Comparison of ENCODE assay signal across 8 mouse cellular contexts in the genomic region with DNA sequence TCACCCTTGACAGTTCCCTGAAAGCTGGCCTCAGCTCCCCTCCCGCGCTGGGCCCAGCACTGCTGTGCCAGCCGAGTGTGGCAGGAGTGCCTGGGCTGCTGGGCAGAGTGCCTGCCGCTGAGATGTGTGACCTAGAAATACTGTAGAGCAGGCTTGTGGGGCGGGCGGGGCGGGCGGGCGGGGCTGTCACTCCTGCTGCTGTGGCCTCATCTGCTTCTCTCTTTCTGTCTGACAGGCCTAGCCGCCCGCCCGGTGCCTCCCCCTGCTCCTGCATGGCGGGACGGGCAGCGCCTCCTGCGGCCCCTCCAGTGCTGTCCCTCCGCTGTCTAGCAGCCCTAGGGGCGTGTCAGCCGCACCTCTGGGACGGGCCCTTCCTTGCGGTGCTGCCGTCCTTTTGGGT. TPM values are rescaled to one million over a fixed set of nuclear protein-coding genes. Genes with fewer than 3 reads are reported as not detected.
A peak's percentile ranks its signal among the peaks of the same experiment; 100 is the strongest.
DNase-seq lines count a peak whose midpoint lies in the region; ATAC-seq and TF ChIP-seq lines count a peak whose summit lies in the region.

No protein-coding gene starts in this region.

- no peaks in the 10 kb centered on the region for H3K9me3 ChIP-seq in kidney, embryonic 15.5 days (replicated peaks)
- no peaks in the 10 kb centered on the region for H3K9me3 ChIP-seq in stomach, postnatal 0 days (ENCODE audit: control insufficient read depth, low read length)

- no peak for TF ChIP-seq EP300 in stomach, postnatal 0 days (optimal IDR thresholded peaks at IDR 0.05)

- H3K27me3 ChIP-seq in kidney, embryonic 15.5 days: no peaks in the 10 kb centered on the region
- no peaks in the 10 kb centered on the region for H3K27me3 ChIP-seq in stomach, postnatal 0 days (ENCODE audit: control insufficient read depth, insufficient read depth, low read length)

- H3K36me3 ChIP-seq in kidney, embryonic 15.5 days: peaks cover 98% of the 10 kb centered on the region
- H3K36me3 ChIP-seq in stomach, postnatal 0 days (ENCODE audit: control insufficient read depth, insufficient read depth, low read length): peaks cover 27% of the 10 kb centered on the region

- no peak overlapping the region for H3K4me2 ChIP-seq in kidney, embryonic 15.5 days
- H3K4me2 ChIP-seq in stomach, postnatal 0 days (replicated peaks; ENCODE audit: low read depth): no peak overlapping the region

- no peak overlapping the region for H3K4me3 ChIP-seq in kidney, embryonic 15.5 days (replicated peaks)
- H3K4me3 ChIP-seq in stomach, postnatal 0 days (ENCODE audit: low read depth, low read length): no peak overlapping the region

- H3K4me1 ChIP-seq in kidney, embryonic 15.5 days: 0 out of 2 replicates have a peak, but pooled peaks cover 3% of the 10 kb centered on the region
- H3K4me1 ChIP-seq in stomach, postnatal 0 days (replicated peaks; ENCODE audit: control insufficient read depth, insufficient read depth): no peaks in the 10 kb centered on the region

- H3K9ac ChIP-seq in kidney, embryonic 15.5 days: no peak overlapping the region
- no peak overlapping the region for H3K9ac ChIP-seq in stomach, postnatal 0 days (ENCODE audit: low read length)

- TF ChIP-seq CTCF in stomach, postnatal 0 days (IDR thresholded peaks at IDR 0.05; ENCODE audit: low read depth): peak; percentile 17; the same call in 1 of the 2 replicates

- no peak overlapping the region for H3K27ac ChIP-seq in kidney, embryonic 15.5 days
- H3K27ac ChIP-seq in stomach, postnatal 0 days (replicated peaks): 0 out of 2 replicates have a peak overlapping the region, but pooled peaks have one; percentile 18

- 82% methylated on average over 21 of the region's 22 CpGs for WGBS in kidney, embryonic 15.5 days
- WGBS in stomach, postnatal 0 days: 56% methylated on average over 22 of the region's 22 CpGs

- peak; percentile 53; the same call in 1 of the 2 replicates for ATAC-seq in cerebellum, adult (ENCODE audit: insufficient number of reproducible peaks, low FRiP score, low TSS enrichment)
- ATAC-seq in kidney, embryonic 15.5 days (replicated peaks; ENCODE audit: low FRiP score): peak; percentile 41; the same call in 1 of the 2 replicates
- ATAC-seq in stomach, postnatal 0 days (ENCODE audit: low FRiP score, low TSS enrichment): peak; percentile 38

- DNase-seq in cerebellum, adult 9-10 months: no peak
- peak; percentile 77 for DNase-seq in right cerebral cortex, adult 18-20 months
- no peak for DNase-seq in right cerebral cortex, postnatal 14 days
- DNase-seq in stomach, postnatal 0 days (ENCODE audit: low spot score): peak; percentile 41
- no peak for DNase-seq in embryo, embryonic 9.5 days (ENCODE audit: extremely low spot score)
- DNase-seq in urinary bladder, postnatal 10 days (ENCODE audit: low spot score): no peak

RNA-seq across cellular contexts. Expression of a gene that starts 19.6 kb away (rescaled TPM):
- polyA plus RNA-seq in kidney, embryonic 15.5 days (2015; fragmentation: Nextera tagmentation; extraction: Ambion mirVana): 14.0 and 14.3 TPM in 2 replicates
- 1.8 and 3.2 TPM in 2 replicates for polyA plus RNA-seq in stomach, postnatal 0 days (2015; fragmentation: Nextera tagmentation; extraction: Ambion mirVana)

RNA-seq across cellular contexts. Expression of a gene that starts 19.9 kb away (rescaled TPM):
- polyA plus RNA-seq in kidney, embryonic 15.5 days (2015; fragmentation: Nextera tagmentation; extraction: Ambion mirVana): 117 and 125 TPM in 2 replicates
- 72.0 and 72.4 TPM in 2 replicates for polyA plus RNA-seq in stomach, postnatal 0 days (2015; fragmentation: Nextera tagmentation; extraction: Ambion mirVana)

RNA-seq across cellular contexts. Expression of a gene that starts 35.5 kb away (rescaled TPM):
- polyA plus RNA-seq in kidney, embryonic 15.5 days (2015; fragmentation: Nextera tagmentation; extraction: Ambion mirVana): 81.8 and 98.5 TPM in 2 replicates
- 55.7 and 56.7 TPM in 2 replicates for polyA plus RNA-seq in stomach, postnatal 0 days (2015; fragmentation: Nextera tagmentation; extraction: Ambion mirVana)

Comparison
In these comparisons a context has a peak if more than half of its experiments do, and no peak if none do; other contexts are left out.
1. DNase-seq: peak in right cerebral cortex, adult 18-20 months (single experiment) and stomach, postnatal 0 days (single experiment); none in cerebellum, adult 9-10 months (single experiment), right cerebral cortex, postnatal 14 days (single experiment), embryo, embryonic 9.5 days (single experiment) and urinary bladder, postnatal 10 days (single experiment).
2. Peak in every context shown above with its lines, with median percentiles within 50 percentile points of each other: ATAC-seq.